Mouse (Mus musculus) embryo, embryonic 11.5 days (tissue): ENCODE results near the gene Gm26897.

Experiments
- DNase-seq: peaks from one replicate; pipeline ENCODE4 v3.0.0-alpha.2; 2012; ENCODE audit warnings: low read depth, low spot score

Gm26897 gene

GRCm38 (mm10) chr5:111733851-111734250, at the start of gene Gm26897:
TSS of gene Gm26897 (plus strand) at chr5:111733924.
- no peak for DNase-seq

- DNase-seq, result no peak
These were observed 46.4 kb upstream of the Gm26897 start for GRCm38 (mm10) chr5:111687370-111687769.

GRCm38 (mm10) chr5:111688584-111688983, 45.1 kb upstream of the Gm26897 start:
- DNase-seq, result no peak

- no peak for DNase-seq
These were observed 35.7 kb upstream of the Gm26897 start for GRCm38 (mm10) chr5:111697996-111698395.

- no peak for DNase-seq
These were observed 33.9 kb upstream of the Gm26897 start for GRCm38 (mm10) chr5:111699711-111700303.

GRCm38 (mm10) chr5:111701634-111702329, 31.9 kb upstream of the Gm26897 start:
- DNase-seq, result no peak

GRCm38 (mm10) chr5:111703586-111703985, 30.1 kb upstream of the Gm26897 start:
- no peak for DNase-seq

- DNase-seq, result no peak
These were observed 29.4 kb upstream of the Gm26897 start for GRCm38 (mm10) chr5:111704326-111704725.

GRCm38 (mm10) chr5:111709195-111709901, 24.4 kb upstream of the Gm26897 start:
- no peak for DNase-seq

- no peak for DNase-seq
These were observed 14.7 kb upstream of the Gm26897 start for GRCm38 (mm10) chr5:111719018-111719417.

- DNase-seq, result no peak
These were observed 13.0 kb upstream of the Gm26897 start for GRCm38 (mm10) chr5:111720726-111721125.

- no peak for DNase-seq
These were observed 9.0 kb upstream of the Gm26897 start for GRCm38 (mm10) chr5:111724713-111725112.

GRCm38 (mm10) chr5:111725195-111725920, 8.4 kb upstream of the Gm26897 start:
- no peak for DNase-seq

- no peak for DNase-seq
These were observed 5.3 kb upstream of the Gm26897 start for GRCm38 (mm10) chr5:111728411-111728810.

GRCm38 (mm10) chr5:111730560-111731167, 3.1 kb upstream of the Gm26897 start:
- no peak for DNase-seq

GRCm38 (mm10) chr5:111732194-111732593, 1.5 kb upstream of the Gm26897 start:
- DNase-seq, result no peak

GRCm38 (mm10) chr5:111739480-111739879, 5.8 kb downstream of the Gm26897 start:
- no peak for DNase-seq

- no peak for DNase-seq
These were observed 6.9 kb downstream of the Gm26897 start for GRCm38 (mm10) chr5:111740384-111741275.

- no peak for DNase-seq
These were observed 7.6 kb downstream of the Gm26897 start for GRCm38 (mm10) chr5:111741352-111741751.

- no peak for DNase-seq
These were observed 8.7 kb downstream of the Gm26897 start for GRCm38 (mm10) chr5:111742290-111742898.
